Mouse (Mus musculus): ENCODE results near the gene Gm21488. TPM values are rescaled to one million over a fixed set of nuclear protein-coding genes. Genes with fewer than 3 reads are reported as not detected.

Gm21488 gene
- polyA plus RNA-seq (2017; shearing (Covaris generic)) = not detected

GRCm38 (mm10) chrY:27521820-27522219 lies at the start of gene Gm21488:
Gene Gm21488 (minus strand): TSS chrY:27521920.

